19 mouse cellular contexts compared by ENCODE assay signal in the genomic region with DNA sequence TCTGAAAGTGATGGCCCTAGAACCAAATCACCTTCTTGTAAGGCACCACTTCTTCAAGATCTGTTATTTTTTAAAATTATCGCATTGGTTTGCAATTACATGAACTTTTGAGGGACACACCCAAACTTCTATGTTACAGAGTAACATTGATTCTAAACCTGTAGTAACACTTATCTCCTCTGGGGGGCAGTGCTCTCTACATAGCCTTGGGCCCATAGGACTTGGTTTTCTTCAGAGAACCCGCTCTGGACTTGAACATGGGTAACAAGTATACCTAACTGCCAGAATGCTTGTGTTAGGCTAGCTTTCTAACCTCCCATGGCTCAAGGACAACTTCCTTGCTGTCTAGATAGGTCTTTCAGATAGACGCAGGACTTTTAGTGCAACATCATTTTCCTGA.
A peak's percentile ranks its signal among the peaks of the same experiment; 100 is the strongest.
DNase-seq lines count a peak whose midpoint lies in the region; ATAC-seq and TF ChIP-seq lines count a peak whose summit lies in the region.
"Had no signal": no experiment of that assay in that cellular context is flagged by ENCODE, and none has a peak within 500 bp of the region (broad histone marks: within the 10 kb centered on the region; RNA-seq: fewer than 3 reads in every experiment).

No protein-coding gene starts in this region.

- no peak for TF ChIP-seq POLR2A in lung, adult 2 months (IDR thresholded peaks at IDR 0.05; ENCODE audit: borderline replicate concordance, extremely low read depth, low read depth, low read length)
- no peak for TF ChIP-seq POLR2A in MEL (IDR thresholded peaks at IDR 0.05; ENCODE audit: control insufficient read depth in 1 of 2, insufficient read depth in 1 of 2, low read depth in 1 of 2, low read length in 2 of 2, poor library complexity in 1 of 2)

- no peak overlapping the region for H3K9ac ChIP-seq in intestine, postnatal 0 days (ENCODE audit: low read depth, low read length)
- H3K9ac ChIP-seq in intestine, embryonic 16.5 days (ENCODE audit: low read depth, low read length) = no peak overlapping the region
- no peak overlapping the region for H3K9ac ChIP-seq in lung, postnatal 0 days (replicated peaks; ENCODE audit: low read depth)
- H3K9ac ChIP-seq in MEL (ENCODE audit: control insufficient read depth, low read depth, low read length, poor library complexity, severe bottlenecking) = no peak overlapping the region
- H3K9ac ChIP-seq: limb, embryonic 13.5 days had no signal

- H3K79me2 ChIP-seq in MEL (ENCODE audit: control insufficient read depth, insufficient read depth, low read length, poor library complexity) = no peaks in the 10 kb centered on the region

- H3K27me3 ChIP-seq in intestine, postnatal 0 days (replicated peaks; ENCODE audit: control insufficient read depth, insufficient read depth, low read length) = no peaks in the 10 kb centered on the region
- H3K27me3 ChIP-seq in intestine, embryonic 16.5 days (replicated peaks; ENCODE audit: control insufficient read depth, insufficient read depth, low read length) = no peaks in the 10 kb centered on the region
- no peaks in the 10 kb centered on the region for H3K27me3 ChIP-seq in lung, postnatal 0 days (replicated peaks; ENCODE audit: insufficient read depth, low read length)
- H3K27me3 ChIP-seq in MEL (ENCODE audit: control insufficient read depth in 1 of 2, insufficient read depth in 2 of 2, low read length in 2 of 2) = no peaks in the 10 kb centered on the region
- H3K27me3 ChIP-seq: limb, embryonic 13.5 days; megakaryocyte, embryonic 14.5 days had no signal

- 80% methylated on average over 3 of the region's 3 CpGs for WGBS in intestine, postnatal 0 days
- 76% methylated on average over 3 of the region's 3 CpGs for WGBS in intestine, embryonic 16.5 days
- WGBS in lung, postnatal 0 days = 93% methylated on average over 3 of the region's 3 CpGs
- WGBS in lung, adult 2 months = 65% methylated on average over 3 of the region's 3 CpGs

- no peak for DNase-seq in lung, postnatal 0 days (ENCODE audit: low spot score)
- no peak for DNase-seq in lung, adult 2 months
- DNase-seq in MEL (ENCODE audit: low read depth, low spot score) = peak; percentile 22
- DNase-seq in frontal cortex, postnatal 14 days (ENCODE audit: low spot score in 2 of 2) = no peak
- DNase-seq in c-Kit-positive CD71-positive TER-119-positive erythroid progenitor cells, embryonic 14.5 days (ENCODE audit: low spot score) = no peak
- DNase-seq: adrenal gland, postnatal 14 days; cerebellum, adult 11 months; cerebellum, postnatal 14 days; heart, postnatal 4 days; kidney, adult 8-10 months; kidney, postnatal 4 days; thymus, postnatal 25 days had no signal

- H3K36me3 ChIP-seq in intestine, postnatal 0 days (ENCODE audit: control insufficient read depth, insufficient read depth) = no peaks in the 10 kb centered on the region
- no peaks in the 10 kb centered on the region for H3K36me3 ChIP-seq in intestine, embryonic 16.5 days (ENCODE audit: control insufficient read depth, insufficient read depth, low read length)
- H3K36me3 ChIP-seq in lung, postnatal 0 days (ENCODE audit: insufficient read depth, low read length) = no peaks in the 10 kb centered on the region
- no peaks in the 10 kb centered on the region; a peak in 1 of 4 replicates for H3K36me3 ChIP-seq in MEL (ENCODE audit: control insufficient read depth in 1 of 2, insufficient read depth in 2 of 2, low read length in 2 of 2)
- H3K36me3 ChIP-seq: limb, embryonic 13.5 days had no signal

- TF ChIP-seq CTCF in intestine, postnatal 0 days (IDR thresholded peaks at IDR 0.05; ENCODE audit: low read depth) = peak; percentile 58
- TF ChIP-seq CTCF in lung, postnatal 0 days (IDR thresholded peaks at IDR 0.05) = peak; percentile 43
- TF ChIP-seq CTCF in lung, adult 2 months (IDR thresholded peaks at IDR 0.05; ENCODE audit: insufficient read depth, low read length) = no peak
- TF ChIP-seq CTCF in MEL (IDR thresholded peaks at IDR 0.05 in 2 of 3, conservative IDR thresholded peaks at IDR 0.05 in 1 of 3; ENCODE audit: control insufficient read depth in 1 of 3, insufficient read depth in 1 of 3, low read depth in 2 of 3, low read length in 3 of 3, poor library complexity in 1 of 3, severe bottlenecking in 1 of 3) = peak in 2 of 3 experiments; percentile 46 to 49; a peak in 3 of 6 replicates

- ATAC-seq in intestine, postnatal 0 days = no peak
- no peak for ATAC-seq in intestine, embryonic 16.5 days
- no peak for ATAC-seq in lung, postnatal 0 days
- ATAC-seq: forebrain, embryonic 16.5 days; hindbrain, embryonic 16.5 days; midbrain, embryonic 16.5 days had no signal

- H3K4me2 ChIP-seq in intestine, postnatal 0 days (replicated peaks; ENCODE audit: low read depth) = no peak overlapping the region
- H3K4me2 ChIP-seq in intestine, embryonic 16.5 days (ENCODE audit: low read depth, low read length) = no peak overlapping the region
- H3K4me2 ChIP-seq in lung, postnatal 0 days (replicated peaks; ENCODE audit: low read depth, low read length) = no peak overlapping the region
- H3K4me2 ChIP-seq: limb, embryonic 13.5 days had no signal

- no peak overlapping the region for H3K27ac ChIP-seq in intestine, postnatal 0 days (ENCODE audit: low read depth, low read length)
- H3K27ac ChIP-seq in intestine, embryonic 16.5 days (ENCODE audit: low read length) = no peak overlapping the region
- H3K27ac ChIP-seq in lung, postnatal 0 days (ENCODE audit: low read length) = no peak overlapping the region
- no peak overlapping the region for H3K27ac ChIP-seq in MEL (ENCODE audit: control insufficient read depth, low read depth, low read length)
- H3K27ac ChIP-seq: limb, embryonic 13.5 days had no signal

- H3K4me3 ChIP-seq in intestine, postnatal 0 days (ENCODE audit: low read depth, low read length) = no peak overlapping the region
- no peak overlapping the region for H3K4me3 ChIP-seq in intestine, embryonic 16.5 days (ENCODE audit: low read length)
- no peak overlapping the region for H3K4me3 ChIP-seq in lung, postnatal 0 days (ENCODE audit: low read depth, low read length)
- H3K4me3 ChIP-seq in lung, adult 2 months (replicated peaks; ENCODE audit: extremely low read depth, low read depth, low read length) = no peak overlapping the region
- H3K4me3 ChIP-seq in MEL (ENCODE audit: control insufficient read depth in 1 of 2, insufficient read depth in 1 of 2, low read depth in 2 of 2, low read length in 2 of 2) = no peak overlapping the region
- H3K4me3 ChIP-seq: limb, embryonic 13.5 days; megakaryocyte, embryonic 14.5 days had no signal

- TF ChIP-seq RAD21 in MEL (IDR thresholded peaks at IDR 0.05; ENCODE audit: low read depth, low read length) = peak; percentile 44

- no peaks in the 10 kb centered on the region for H3K4me1 ChIP-seq in intestine, postnatal 0 days (replicated peaks; ENCODE audit: control insufficient read depth, insufficient read depth, low read length)
- H3K4me1 ChIP-seq in intestine, embryonic 16.5 days (ENCODE audit: control insufficient read depth, insufficient read depth, low read length) = no peaks in the 10 kb centered on the region
- no peaks in the 10 kb centered on the region for H3K4me1 ChIP-seq in lung, postnatal 0 days (ENCODE audit: insufficient read depth, low read depth, low read length)
- no peaks in the 10 kb centered on the region; the same call in 1 of the 2 replicates for H3K4me1 ChIP-seq in lung, adult 2 months (ENCODE audit: control insufficient read depth, insufficient read depth, low read length)
- no peaks in the 10 kb centered on the region for H3K4me1 ChIP-seq in MEL (ENCODE audit: control insufficient read depth in 1 of 2, insufficient read depth in 2 of 2, low read length in 2 of 2)
- H3K4me1 ChIP-seq: limb, embryonic 13.5 days; megakaryocyte, embryonic 14.5 days had no signal

- H3K9me3 ChIP-seq in intestine, postnatal 0 days (ENCODE audit: control insufficient read depth) = no peaks in the 10 kb centered on the region
- no peaks in the 10 kb centered on the region for H3K9me3 ChIP-seq in intestine, embryonic 16.5 days (ENCODE audit: control insufficient read depth, low read length)
- no peaks in the 10 kb centered on the region for H3K9me3 ChIP-seq in lung, postnatal 0 days (ENCODE audit: low read length)
- no peaks in the 10 kb centered on the region for H3K9me3 ChIP-seq in MEL (replicated peaks; ENCODE audit: insufficient read depth, low read length)
- H3K9me3 ChIP-seq: limb, embryonic 13.5 days; megakaryocyte, embryonic 14.5 days had no signal

- TF ChIP-seq EP300 in lung, postnatal 0 days (IDR thresholded peaks at IDR 0.05) = no peak
- no peak for TF ChIP-seq EP300 in MEL (IDR thresholded peaks at IDR 0.05; ENCODE audit: low read depth in 1 of 2, low read length in 2 of 2)

TF ChIP-seq in MEL, 35 proteins besides CTCF, POLR2A, EP300 and RAD21:
- TF ChIP-seq TCF12 (IDR thresholded peaks at IDR 0.05; ENCODE audit: low read depth, low read length) (no peak), KAT2A (conservative IDR thresholded peaks at IDR 0.05; ENCODE audit: low read depth, low read length) (no peak), ZC3H11A (IDR thresholded peaks at IDR 0.05; ENCODE audit: low read depth, low read length) (0 out of 2 replicates have a peak, but pooled peaks have one; percentile 7), POLR2AphosphoS2 (IDR thresholded peaks at IDR 0.05; ENCODE audit: low read length) (no peak), SMC3 (IDR thresholded peaks at IDR 0.05; ENCODE audit: low read depth, low read length) (peak; percentile 37; the same call in 1 of the 2 replicates), UBTF (IDR thresholded peaks at IDR 0.05; ENCODE audit: borderline replicate concordance, insufficient read depth, low read depth, low read length) (no peak)
TF ChIP-seq in MEL: peak in this region for 2.
